Mouse (Mus musculus): ENCODE data around the gene Adgre4. TPM values are rescaled to one million over a fixed set of nuclear protein-coding genes. Genes with fewer than 3 reads are reported as not detected.
"Not testable (repeated sequence)": the region's sequence is repeated elsewhere in the genome, so short reads cannot be mapped to it uniquely, and the experiment has no call there.

Adgre4 gene
- total and polyA plus RNA-seq, 2 experiments from 2014 or later = 0.04 to 0.20 TPM

- no peak overlapping the region for H3K9ac ChIP-seq (replicated peaks; ENCODE audit: low read depth, low read length)
- whole genome bisulfite sequencing = 55% methylated on average over 1 of the region's 1 CpGs
- no peak overlapping the region for H3K27ac ChIP-seq (ENCODE audit: low read depth)
- H3K4me2 ChIP-seq (ENCODE audit: low read depth, low read length) = no peak overlapping the region
- no peaks in the 10 kb centered on the region for H3K27me3 ChIP-seq (ENCODE audit: control insufficient read depth, insufficient read depth, low read length)
- TF ChIP-seq CTCF (IDR thresholded peaks at IDR 0.05; ENCODE audit: low read depth) (no peak), EP300 (IDR thresholded peaks at IDR 0.05; ENCODE audit: low read depth) (no peak)
- DNase-seq (ENCODE audit: low spot score) (no peak), ATAC-seq (ENCODE audit: insufficient read depth, low read depth) (no peak)
- no peaks in the 10 kb centered on the region for H3K36me3 ChIP-seq (replicated peaks; ENCODE audit: control insufficient read depth, insufficient read depth, low read length)
- H3K9me3 ChIP-seq (replicated peaks; ENCODE audit: control insufficient read depth, low read length) = no peaks in the 10 kb centered on the region
- no peaks in the 10 kb centered on the region for H3K4me1 ChIP-seq (ENCODE audit: control insufficient read depth, insufficient read depth)
- H3K4me3 ChIP-seq (ENCODE audit: low read depth, low read length) = no peak overlapping the region
Measured at GRCm38 (mm10) chr17:55821566-55821965, 71.8 kb downstream of the Adgre4 start.

GRCm38 (mm10) chr17:55843067-55843466 is 93.3 kb downstream of the Adgre4 start:
- Histone ChIP-seq H3K27me3 (ENCODE audit: control insufficient read depth, insufficient read depth, low read length) (no peaks in the 10 kb centered on the region), H3K9ac (replicated peaks; ENCODE audit: low read depth, low read length) (no peak overlapping the region), H3K4me3 (ENCODE audit: low read depth, low read length) (no peak overlapping the region), H3K27ac (ENCODE audit: low read depth) (no peak overlapping the region), H3K9me3 (replicated peaks; ENCODE audit: control insufficient read depth, low read length) (no peaks in the 10 kb centered on the region), H3K36me3 (replicated peaks; ENCODE audit: control insufficient read depth, insufficient read depth, low read length) (no peaks in the 10 kb centered on the region), H3K4me2 (ENCODE audit: low read depth, low read length) (no peak overlapping the region), H3K4me1 (ENCODE audit: control insufficient read depth, insufficient read depth) (no peaks in the 10 kb centered on the region)
- no peak for TF ChIP-seq EP300 (IDR thresholded peaks at IDR 0.05; ENCODE audit: low read depth)
- TF ChIP-seq CTCF (IDR thresholded peaks at IDR 0.05; ENCODE audit: low read depth) = no peak
- WGBS = 80% methylated on average over 4 of the region's 4 CpGs
- DNase-seq (ENCODE audit: low spot score) (no peak), ATAC-seq (ENCODE audit: insufficient read depth, low read depth) (no peak)

GRCm38 (mm10) chr17:55877184-55877583 is 127.4 kb downstream of the Adgre4 start:
- no peak overlapping the region for H3K9ac ChIP-seq (replicated peaks; ENCODE audit: low read depth, low read length)
- H3K27ac ChIP-seq (ENCODE audit: low read depth) = no peak overlapping the region
- H3K4me2 ChIP-seq (ENCODE audit: low read depth, low read length) = no peak overlapping the region
- H3K4me3 ChIP-seq (ENCODE audit: low read depth, low read length) = no peak overlapping the region
- WGBS = 88% methylated on average over 4 of the region's 4 CpGs
- H3K36me3 ChIP-seq (replicated peaks; ENCODE audit: control insufficient read depth, insufficient read depth, low read length) = no peaks in the 10 kb centered on the region
- DNase-seq (ENCODE audit: low spot score) = no peak
- no peaks in the 10 kb centered on the region for H3K27me3 ChIP-seq (ENCODE audit: control insufficient read depth, insufficient read depth, low read length)
- TF ChIP-seq EP300 (IDR thresholded peaks at IDR 0.05; ENCODE audit: low read depth) = no peak
- no peak for TF ChIP-seq CTCF (IDR thresholded peaks at IDR 0.05; ENCODE audit: low read depth)
- H3K4me1 ChIP-seq (ENCODE audit: control insufficient read depth, insufficient read depth) = peaks cover 17% of the 10 kb centered on the region; the same call in 1 of the 2 replicates
- ATAC-seq (ENCODE audit: insufficient read depth, low read depth) = no peak
- 0 out of 2 replicates have a peak, but pooled peaks cover 2% of the 10 kb centered on the region for H3K9me3 ChIP-seq (replicated peaks; ENCODE audit: control insufficient read depth, low read length)

GRCm38 (mm10) chr17:55878282-55878635 is 128.5 kb downstream of the Adgre4 start:
- H3K4me2 ChIP-seq (ENCODE audit: low read depth, low read length) = peak overlapping the region; percentile 68
- not testable (repeated sequence) for DNase-seq (ENCODE audit: low spot score); ATAC-seq (ENCODE audit: insufficient read depth, low read depth); H3K9me3 ChIP-seq (replicated peaks; ENCODE audit: control insufficient read depth, low read length); H3K27me3 ChIP-seq (ENCODE audit: control insufficient read depth, insufficient read depth, low read length); H3K36me3 ChIP-seq (replicated peaks; ENCODE audit: control insufficient read depth, insufficient read depth, low read length)
- peak overlapping the region; percentile 57 for H3K4me3 ChIP-seq (ENCODE audit: low read depth, low read length)
- H3K27ac ChIP-seq (ENCODE audit: low read depth) = peak overlapping the region; percentile 78
- H3K4me1 ChIP-seq (ENCODE audit: control insufficient read depth, insufficient read depth) = peaks cover 17% of the 10 kb centered on the region; the same call in 1 of the 2 replicates
- WGBS = 1% methylated on average over 6 of the region's 8 CpGs
- H3K9ac ChIP-seq (replicated peaks; ENCODE audit: low read depth, low read length) = peak overlapping the region; percentile 54

- Histone ChIP-seq H3K4me2 (ENCODE audit: low read depth, low read length) (peak within 1 kb of the TSS; percentile 68), H3K9ac (replicated peaks; ENCODE audit: low read depth, low read length) (peak within 1 kb of the TSS; percentile 54), H3K4me1 (ENCODE audit: control insufficient read depth, insufficient read depth) (peaks cover 17% of the 10 kb centered on the region; the same call in 1 of the 2 replicates), H3K27ac (ENCODE audit: low read depth) (peak within 1 kb of the TSS; percentile 86), H3K4me3 (ENCODE audit: low read depth, low read length) (peak within 1 kb of the TSS; percentile 57)
- peak; percentile 99 for ATAC-seq (ENCODE audit: insufficient read depth, low read depth)
- H3K9me3 ChIP-seq (replicated peaks; ENCODE audit: control insufficient read depth, low read length); H3K27me3 ChIP-seq (ENCODE audit: control insufficient read depth, insufficient read depth, low read length); H3K36me3 ChIP-seq (replicated peaks; ENCODE audit: control insufficient read depth, insufficient read depth, low read length): not testable (repeated sequence)
- DNase-seq (ENCODE audit: low spot score) = peak; percentile 90
- 1% methylated on average over 25 of the region's 53 CpGs for WGBS
Measured at GRCm38 (mm10) chr17:55878636-55879369, 129.0 kb downstream of the Adgre4 start, which contains the start of gene Zfp119a. Zfp119a (minus strand) TSS chr17:55878930.

GRCm38 (mm10) chr17:55883631-55884030 is 133.8 kb downstream of the Adgre4 start:
- WGBS = 63% methylated on average over 2 of the region's 2 CpGs

More at GRCm38 (mm10) chr17:55883631-55884030, 133.8 kb downstream of the Adgre4 start:
- no peak for DNase-seq (ENCODE audit: low spot score)
- TF ChIP-seq CTCF (IDR thresholded peaks at IDR 0.05; ENCODE audit: low read depth) (no peak), EP300 (IDR thresholded peaks at IDR 0.05; ENCODE audit: low read depth) (no peak)
- ATAC-seq (ENCODE audit: insufficient read depth, low read depth) = no peak
- H3K4me3 ChIP-seq (ENCODE audit: low read depth, low read length) = no peak overlapping the region
- H3K27ac ChIP-seq (ENCODE audit: low read depth) = no peak overlapping the region
- H3K36me3 ChIP-seq (replicated peaks; ENCODE audit: control insufficient read depth, insufficient read depth, low read length) = no peaks in the 10 kb centered on the region
- H3K9ac ChIP-seq (replicated peaks; ENCODE audit: low read depth, low read length) = no peak overlapping the region
- 0 out of 2 replicates have a peak, but pooled peaks cover 3% of the 10 kb centered on the region for H3K4me1 ChIP-seq (ENCODE audit: control insufficient read depth, insufficient read depth)
- H3K27me3 ChIP-seq (ENCODE audit: control insufficient read depth, insufficient read depth, low read length) = 0 out of 2 replicates have a peak, but pooled peaks cover 5% of the 10 kb centered on the region
- no peaks in the 10 kb centered on the region for H3K9me3 ChIP-seq (replicated peaks; ENCODE audit: control insufficient read depth, low read length)
- H3K4me2 ChIP-seq (ENCODE audit: low read depth, low read length) = no peak overlapping the region
